Mouse (Mus musculus): ENCODE measurements around the gene Slc27a4. TPM values are rescaled to one million over a fixed set of nuclear protein-coding genes. Genes with fewer than 3 reads are reported as not detected.

Slc27a4 gene
- polyA plus RNA-seq, 1 experiment = 37.1 TPM

DNA sequence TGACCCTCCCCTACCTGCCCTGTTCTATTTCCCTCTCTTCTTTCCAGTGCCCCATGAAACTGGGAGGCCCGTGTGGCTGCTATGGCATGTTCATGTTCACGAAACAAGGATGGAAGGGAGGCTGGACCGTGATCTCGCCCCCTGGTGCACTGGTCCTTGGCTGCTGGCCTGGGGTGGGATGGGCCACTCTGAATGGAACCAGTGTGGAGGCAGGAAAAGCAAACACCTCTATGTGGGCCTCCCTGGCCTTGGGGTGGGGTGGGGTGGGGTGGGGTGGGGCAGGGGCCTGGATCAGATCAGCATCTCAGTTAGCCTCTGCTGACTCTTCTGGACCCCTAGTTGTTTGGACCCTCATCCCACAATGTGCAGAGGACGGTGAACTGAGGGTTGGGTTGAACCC is 51.3 kb downstream of the Slc27a4 start:
- WGBS = 61% methylated on average over 5 of the region's 5 CpGs
- no peaks in the 10 kb centered on the region for H3K4me1 ChIP-seq (ENCODE audit: control insufficient read depth, insufficient read depth, low read length)
- no peak for TF ChIP-seq CTCF (IDR thresholded peaks at IDR 0.05; ENCODE audit: insufficient read depth, low read length)
- TF ChIP-seq POLR2A (IDR thresholded peaks at IDR 0.05; ENCODE audit: borderline replicate concordance, extremely low read depth, low read depth, low read length) = no peak
- no peak overlapping the region for H3K4me3 ChIP-seq (replicated peaks; ENCODE audit: extremely low read depth, low read depth, low read length)
- DNase-seq = no peak

DNA sequence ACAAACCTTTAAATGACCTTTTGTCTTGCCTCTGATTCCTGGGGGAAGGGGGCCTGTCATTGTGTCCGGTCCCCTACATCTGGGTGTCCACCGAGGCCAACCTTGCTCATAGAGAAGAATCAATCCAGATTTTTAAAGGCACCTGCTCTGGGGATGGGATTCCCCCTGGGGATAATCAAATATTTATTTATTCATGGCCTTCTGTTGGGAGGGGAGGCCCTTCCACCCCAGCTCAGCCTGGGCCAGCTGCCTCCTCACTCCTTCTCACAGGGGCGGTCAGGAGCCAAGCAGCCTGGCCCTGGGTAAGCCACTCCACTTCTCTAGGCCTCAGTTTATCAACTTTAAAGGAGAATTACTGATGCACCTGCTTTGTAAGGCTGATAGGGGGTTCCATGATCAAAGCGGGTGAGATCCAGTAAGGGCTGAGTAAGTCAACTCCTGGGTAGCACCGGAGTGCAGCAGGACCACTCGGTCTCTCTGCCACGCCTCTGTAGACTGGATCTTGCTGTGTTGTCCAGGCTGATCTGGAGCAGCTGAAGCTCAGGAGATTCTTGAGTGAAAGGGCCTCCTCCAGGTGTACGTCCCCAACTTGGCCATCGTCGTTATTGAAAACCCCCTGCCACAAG is 53.3 kb downstream of the Slc27a4 start:
- WGBS = 79% methylated on average over 10 of the region's 10 CpGs
- Histone ChIP-seq H3K4me3 (replicated peaks; ENCODE audit: extremely low read depth, low read depth, low read length) (no peak overlapping the region), H3K4me1 (ENCODE audit: control insufficient read depth, insufficient read depth, low read length) (no peaks in the 10 kb centered on the region)
- TF ChIP-seq CTCF (IDR thresholded peaks at IDR 0.05; ENCODE audit: insufficient read depth, low read length) = no peak
- TF ChIP-seq POLR2A (IDR thresholded peaks at IDR 0.05; ENCODE audit: borderline replicate concordance, extremely low read depth, low read depth, low read length) = no peak
- no peak for DNase-seq

DNA sequence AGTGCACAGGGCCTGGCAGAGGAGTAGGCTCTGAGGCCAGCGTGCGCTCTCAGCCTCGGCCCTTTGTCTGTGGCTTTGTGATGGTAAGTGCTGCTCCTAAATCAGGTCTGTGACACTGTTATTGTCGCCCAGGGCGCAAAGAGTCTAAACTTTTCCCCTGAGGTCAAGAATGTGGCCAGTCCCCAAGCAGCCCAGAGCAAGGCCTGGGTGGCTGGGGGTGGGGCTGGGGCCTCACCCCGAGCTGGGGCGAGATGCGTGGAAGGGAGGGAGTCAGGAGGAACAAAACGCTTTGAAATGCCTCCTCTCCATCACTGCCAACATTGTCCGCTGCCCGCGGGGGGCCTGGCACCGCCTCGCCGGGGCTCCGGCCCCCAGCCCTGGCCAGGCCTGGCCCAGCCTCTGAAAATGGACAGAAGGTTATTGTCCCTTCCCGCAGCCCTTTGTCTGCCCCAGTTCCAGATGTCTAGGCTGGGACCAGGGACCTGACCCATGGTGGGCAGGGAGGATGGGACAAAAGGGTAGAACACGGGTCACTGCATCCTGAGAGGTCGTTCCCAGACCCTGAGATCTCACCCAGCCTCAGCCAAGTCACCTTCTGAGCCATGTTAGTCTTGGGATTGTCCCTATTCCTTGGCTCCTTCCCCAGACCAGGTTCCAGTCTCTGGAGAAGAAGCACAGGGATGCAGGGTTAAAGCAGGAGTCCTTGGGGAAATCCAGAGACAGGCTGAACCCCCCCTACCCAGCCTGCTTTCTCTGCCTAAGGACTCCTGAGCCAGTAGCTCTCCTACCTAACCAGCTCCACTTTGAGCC is 54.2 kb downstream of the Slc27a4 start:
- TF ChIP-seq POLR2A (IDR thresholded peaks at IDR 0.05; ENCODE audit: borderline replicate concordance, extremely low read depth, low read depth, low read length) (no peak), CTCF (IDR thresholded peaks at IDR 0.05; ENCODE audit: insufficient read depth, low read length) (no peak)
- DNase-seq = no peak
- H3K4me1 ChIP-seq (ENCODE audit: control insufficient read depth, insufficient read depth, low read length) = no peaks in the 10 kb centered on the region
- 38% methylated on average over 19 of the region's 19 CpGs for WGBS
- no peak overlapping the region for H3K4me3 ChIP-seq (replicated peaks; ENCODE audit: extremely low read depth, low read depth, low read length)

DNA sequence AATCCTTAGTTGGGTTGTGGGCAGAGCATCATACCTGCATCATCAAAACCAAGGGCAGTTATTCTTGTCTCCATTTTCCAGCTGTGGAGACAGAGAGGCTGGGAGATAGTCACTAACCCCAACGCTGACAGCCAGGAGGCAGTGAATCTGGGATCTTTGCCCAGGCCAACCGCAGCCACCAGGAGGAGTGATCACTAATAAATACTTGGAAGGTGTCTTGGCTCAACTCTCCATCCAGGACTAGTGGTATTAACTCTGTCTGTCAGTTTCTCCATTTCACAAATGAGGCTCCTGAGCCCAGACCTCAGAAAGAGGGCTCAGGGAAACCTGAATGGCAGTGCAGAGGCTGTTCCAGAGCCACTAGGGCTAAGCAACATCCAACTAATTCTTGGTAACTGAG is 54.9 kb downstream of the Slc27a4 start:
- Histone ChIP-seq H3K4me3 (replicated peaks; ENCODE audit: extremely low read depth, low read depth, low read length) (no peak overlapping the region), H3K4me1 (ENCODE audit: control insufficient read depth, insufficient read depth, low read length) (no peaks in the 10 kb centered on the region)
- no peak for DNase-seq
- TF ChIP-seq CTCF (IDR thresholded peaks at IDR 0.05; ENCODE audit: insufficient read depth, low read length) = no peak
- TF ChIP-seq POLR2A (IDR thresholded peaks at IDR 0.05; ENCODE audit: borderline replicate concordance, extremely low read depth, low read depth, low read length) = no peak
- WGBS = 31% methylated on average over 2 of the region's 2 CpGs

DNA sequence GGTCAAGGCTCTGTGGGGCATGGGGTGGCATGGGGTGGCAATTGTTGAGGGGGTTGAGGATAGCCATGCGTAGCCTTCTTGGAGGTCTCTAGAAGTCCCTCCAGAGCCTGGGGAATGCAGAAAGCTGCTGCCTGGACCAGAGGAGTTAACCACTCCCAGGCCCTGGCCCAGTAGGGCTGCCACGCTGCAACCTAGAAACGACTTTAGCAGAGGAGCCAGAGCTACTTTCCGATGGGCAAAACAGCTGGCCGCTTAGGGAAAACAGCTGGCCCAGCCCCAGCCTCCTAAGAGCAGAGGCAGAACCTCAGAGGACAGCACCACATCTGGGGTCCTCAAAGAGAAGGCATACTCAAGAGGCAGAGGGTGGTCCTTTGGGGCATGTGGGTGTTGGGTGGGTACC is 55.5 kb downstream of the Slc27a4 start:
- WGBS = 71% methylated on average over 5 of the region's 5 CpGs
- Histone ChIP-seq H3K4me1 (ENCODE audit: control insufficient read depth, insufficient read depth, low read length) (no peaks in the 10 kb centered on the region), H3K4me3 (replicated peaks; ENCODE audit: extremely low read depth, low read depth, low read length) (no peak overlapping the region)
- no peak for DNase-seq
- TF ChIP-seq POLR2A (IDR thresholded peaks at IDR 0.05; ENCODE audit: borderline replicate concordance, extremely low read depth, low read depth, low read length) (no peak), CTCF (IDR thresholded peaks at IDR 0.05; ENCODE audit: insufficient read depth, low read length) (no peak)

DNA sequence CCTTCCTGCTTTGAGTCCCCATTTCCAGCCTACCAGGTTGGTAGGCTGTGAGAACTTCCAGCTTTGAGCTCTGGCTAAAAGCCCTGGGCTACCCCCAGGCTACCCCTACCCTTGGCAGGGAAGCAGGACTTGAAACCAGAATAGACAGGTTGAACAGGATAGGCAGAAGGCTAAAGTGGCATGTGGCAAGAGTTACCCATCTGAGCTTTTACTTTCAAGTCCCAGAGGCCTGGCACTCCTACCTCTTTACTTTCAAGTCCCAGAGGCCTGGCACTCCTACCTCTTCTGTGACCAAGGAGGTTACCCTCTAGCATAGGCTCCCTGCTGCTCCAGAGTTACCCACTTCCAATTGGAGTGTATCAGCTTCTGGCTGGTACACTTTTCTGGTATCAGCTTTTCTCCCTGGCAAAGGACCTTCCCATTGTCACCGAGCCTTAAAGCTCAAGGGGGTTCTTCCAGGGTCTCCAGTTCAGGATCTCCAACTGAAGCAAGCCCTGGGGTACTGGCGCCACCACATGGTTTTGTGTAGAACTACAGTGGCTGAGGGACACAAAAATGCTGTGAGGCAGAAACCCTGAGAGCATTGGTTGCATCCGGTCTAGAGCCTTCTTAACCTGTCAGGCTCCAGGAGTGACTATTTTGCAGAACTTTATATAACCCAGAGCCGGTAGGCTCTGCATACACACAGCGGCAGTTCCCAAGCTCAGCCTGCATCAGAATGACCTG is 56.5 kb downstream of the Slc27a4 start:
- no peaks in the 10 kb centered on the region for H3K4me1 ChIP-seq (ENCODE audit: control insufficient read depth, insufficient read depth, low read length)
- peak; percentile 47 for DNase-seq
- WGBS = 7% methylated on average over 5 of the region's 5 CpGs
- no peak overlapping the region for H3K4me3 ChIP-seq (replicated peaks; ENCODE audit: extremely low read depth, low read depth, low read length)
- TF ChIP-seq CTCF (IDR thresholded peaks at IDR 0.05; ENCODE audit: insufficient read depth, low read length) = peak; percentile 74
- TF ChIP-seq POLR2A (IDR thresholded peaks at IDR 0.05; ENCODE audit: borderline replicate concordance, extremely low read depth, low read depth, low read length) = no peak

DNA sequence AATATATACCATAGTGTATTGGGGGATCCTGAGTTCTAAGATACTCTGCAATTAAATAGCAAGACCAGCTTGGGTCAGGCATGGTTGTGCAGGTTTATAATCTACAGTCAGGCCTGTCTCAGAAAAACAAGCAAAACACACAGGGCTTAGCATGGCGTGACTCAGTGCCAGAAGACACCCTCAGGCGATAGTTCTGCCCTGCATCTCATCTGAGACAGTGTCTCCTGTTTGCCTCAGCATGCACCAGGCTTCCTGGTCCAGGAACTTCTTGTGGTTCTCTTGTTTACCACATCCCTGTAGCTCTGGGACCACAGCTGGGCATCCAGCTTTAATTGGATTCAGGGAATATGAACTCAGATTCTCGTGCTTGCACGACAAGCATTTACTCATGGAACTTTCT is 62.7 kb downstream of the Slc27a4 start:
- Histone ChIP-seq H3K4me1 (ENCODE audit: control insufficient read depth, insufficient read depth, low read length) (peaks cover 5% of the 10 kb centered on the region; the same call in 1 of the 2 replicates), H3K4me3 (replicated peaks; ENCODE audit: extremely low read depth, low read depth, low read length) (no peak overlapping the region)
- 71% methylated on average over 4 of the region's 4 CpGs for WGBS
- no peak for TF ChIP-seq POLR2A (IDR thresholded peaks at IDR 0.05; ENCODE audit: borderline replicate concordance, extremely low read depth, low read depth, low read length)
- TF ChIP-seq CTCF (IDR thresholded peaks at IDR 0.05; ENCODE audit: insufficient read depth, low read length) = no peak
- no peak for DNase-seq

Other genes with a start within 250 kb of the Slc27a4 start
- 52.4 and 65.2 TPM in 2 replicates for gene Rapgef1, start 182.9 kb upstream of the Slc27a4 start, polyA plus RNA-seq (2012; rRNA removed)
- gene Gm13420, start 50.9 kb upstream of the Slc27a4 start, polyA plus RNA-seq (2012; rRNA removed) = 0.11 and 0.42 TPM in 2 replicates
- not detected in 2 replicates for gene Gm13547, start 43.3 kb upstream of the Slc27a4 start, polyA plus RNA-seq (2012; rRNA removed)
- 40.6 and 44.8 TPM in 2 replicates for gene Coq4, start 15.1 kb upstream of the Slc27a4 start, polyA plus RNA-seq (2012; rRNA removed)
- gene Trub2, start 14.1 kb upstream of the Slc27a4 start, polyA plus RNA-seq (2012; rRNA removed) = 23.7 and 36.8 TPM in 2 replicates
- gene Urm1, start 17.4 kb downstream of the Slc27a4 start, polyA plus RNA-seq (2012; rRNA removed) = 40.1 and 46.6 TPM in 2 replicates
- 8.4 and 9.5 TPM in 2 replicates for gene Cercam, start 66.5 kb downstream of the Slc27a4 start, polyA plus RNA-seq (2012; rRNA removed)
- 27.3 and 35.5 TPM in 2 replicates for gene Odf2, start 86.6 kb downstream of the Slc27a4 start, polyA plus RNA-seq (2012; rRNA removed)
- gene Gle1, start 132.8 kb downstream of the Slc27a4 start, polyA plus RNA-seq (2012; rRNA removed) = 20.4 and 27.1 TPM in 2 replicates
- gene Sptan1, start 162.9 kb downstream of the Slc27a4 start, polyA plus RNA-seq (2012; rRNA removed) = 299 and 313 TPM in 2 replicates
- 27.1 and 31.3 TPM in 2 replicates for gene Wdr34, start 246.2 kb downstream of the Slc27a4 start, polyA plus RNA-seq (2012; rRNA removed)